Mouse (Mus musculus): Measurements from ENCODE around the gene Oas3. TPM values are rescaled to one million over a fixed set of nuclear protein-coding genes. Genes with fewer than 3 reads are reported as not detected.

Gene Oas3
- polyA plus RNA-seq, 1 experiment from 2014 or later, result 0.18 TPM

- H3K9me3 ChIP-seq (ENCODE audit: control insufficient read depth, low read length), result no peaks in the 10 kb centered on the region
- H3K4me2 ChIP-seq (ENCODE audit: low read depth, low read length), result no peak overlapping the region
- ATAC-seq, result no peak
- H3K4me3 ChIP-seq (ENCODE audit: low read length), result no peak overlapping the region
- no peak overlapping the region for H3K9ac ChIP-seq (ENCODE audit: low read depth, low read length)
- WGBS, result 92% methylated on average over 3 of the region's 3 CpGs
- H3K27ac ChIP-seq (ENCODE audit: low read length), result no peak overlapping the region
- H3K4me1 ChIP-seq (ENCODE audit: control insufficient read depth, insufficient read depth, low read length), result no peaks in the 10 kb centered on the region
- H3K36me3 ChIP-seq (ENCODE audit: control insufficient read depth, insufficient read depth, low read length), result no peaks in the 10 kb centered on the region
- H3K27me3 ChIP-seq (replicated peaks; ENCODE audit: control insufficient read depth, insufficient read depth, low read length), result no peaks in the 10 kb centered on the region
Observed at GRCm38 (mm10) chr5:120733696-120734095, 43.8 kb downstream of the Oas3 start.

- H3K4me1 ChIP-seq (ENCODE audit: control insufficient read depth, insufficient read depth, low read length), result no peaks in the 10 kb centered on the region
- no peaks in the 10 kb centered on the region for H3K9me3 ChIP-seq (ENCODE audit: control insufficient read depth, low read length)
- WGBS, result 63% methylated on average over 1 of the region's 1 CpGs
- H3K9ac ChIP-seq (ENCODE audit: low read depth, low read length), result no peak overlapping the region
- no peaks in the 10 kb centered on the region for H3K27me3 ChIP-seq (replicated peaks; ENCODE audit: control insufficient read depth, insufficient read depth, low read length)
- no peak overlapping the region for H3K4me2 ChIP-seq (ENCODE audit: low read depth, low read length)
- no peak for ATAC-seq
- no peak overlapping the region for H3K4me3 ChIP-seq (ENCODE audit: low read length)
- no peak overlapping the region for H3K27ac ChIP-seq (ENCODE audit: low read length)
- H3K36me3 ChIP-seq (ENCODE audit: control insufficient read depth, insufficient read depth, low read length), result no peaks in the 10 kb centered on the region
Observed at GRCm38 (mm10) chr5:120732740-120733139, 44.7 kb downstream of the Oas3 start.

- 76% methylated on average over 10 of the region's 10 CpGs for WGBS
- Histone ChIP-seq H3K9ac (ENCODE audit: low read depth, low read length) (no peak overlapping the region), H3K27me3 (replicated peaks; ENCODE audit: control insufficient read depth, insufficient read depth, low read length) (no peaks in the 10 kb centered on the region), H3K9me3 (ENCODE audit: control insufficient read depth, low read length) (no peaks in the 10 kb centered on the region), H3K27ac (ENCODE audit: low read length) (no peak overlapping the region), H3K36me3 (ENCODE audit: control insufficient read depth, insufficient read depth, low read length) (no peaks in the 10 kb centered on the region), H3K4me2 (ENCODE audit: low read depth, low read length) (no peak overlapping the region), H3K4me3 (ENCODE audit: low read length) (no peak overlapping the region), H3K4me1 (ENCODE audit: control insufficient read depth, insufficient read depth, low read length) (no peaks in the 10 kb centered on the region)
- no peak for ATAC-seq
Observed at GRCm38 (mm10) chr5:120729319-120729718, 48.1 kb downstream of the Oas3 start.

- no peak overlapping the region for H3K27ac ChIP-seq (ENCODE audit: low read length)
- no peak overlapping the region for H3K4me2 ChIP-seq (ENCODE audit: low read depth, low read length)
- no peaks in the 10 kb centered on the region for H3K27me3 ChIP-seq (replicated peaks; ENCODE audit: control insufficient read depth, insufficient read depth, low read length)
- no peaks in the 10 kb centered on the region for H3K4me1 ChIP-seq (ENCODE audit: control insufficient read depth, insufficient read depth, low read length)
- no peaks in the 10 kb centered on the region for H3K9me3 ChIP-seq (ENCODE audit: control insufficient read depth, low read length)
- ATAC-seq, result no peak
- WGBS, result 63% methylated on average over 12 of the region's 12 CpGs
- no peak overlapping the region for H3K9ac ChIP-seq (ENCODE audit: low read depth, low read length)
- H3K4me3 ChIP-seq (ENCODE audit: low read length), result no peak overlapping the region
- no peaks in the 10 kb centered on the region for H3K36me3 ChIP-seq (ENCODE audit: control insufficient read depth, insufficient read depth, low read length)
Observed at GRCm38 (mm10) chr5:120725811-120726455, 51.5 kb downstream of the Oas3 start.

GRCm38 (mm10) chr5:120721005-120721404 is 56.5 kb downstream of the Oas3 start:
- Histone ChIP-seq H3K4me2 (ENCODE audit: low read depth, low read length) (no peak overlapping the region), H3K27ac (ENCODE audit: low read length) (no peak overlapping the region), H3K4me3 (ENCODE audit: low read length) (no peak overlapping the region), H3K9ac (ENCODE audit: low read depth, low read length) (no peak overlapping the region), H3K9me3 (ENCODE audit: control insufficient read depth, low read length) (no peaks in the 10 kb centered on the region), H3K27me3 (replicated peaks; ENCODE audit: control insufficient read depth, insufficient read depth, low read length) (no peaks in the 10 kb centered on the region), H3K36me3 (ENCODE audit: control insufficient read depth, insufficient read depth, low read length) (no peaks in the 10 kb centered on the region), H3K4me1 (ENCODE audit: control insufficient read depth, insufficient read depth, low read length) (no peaks in the 10 kb centered on the region)
- WGBS, result 64% methylated on average over 7 of the region's 7 CpGs
- ATAC-seq, result no peak

DNA sequence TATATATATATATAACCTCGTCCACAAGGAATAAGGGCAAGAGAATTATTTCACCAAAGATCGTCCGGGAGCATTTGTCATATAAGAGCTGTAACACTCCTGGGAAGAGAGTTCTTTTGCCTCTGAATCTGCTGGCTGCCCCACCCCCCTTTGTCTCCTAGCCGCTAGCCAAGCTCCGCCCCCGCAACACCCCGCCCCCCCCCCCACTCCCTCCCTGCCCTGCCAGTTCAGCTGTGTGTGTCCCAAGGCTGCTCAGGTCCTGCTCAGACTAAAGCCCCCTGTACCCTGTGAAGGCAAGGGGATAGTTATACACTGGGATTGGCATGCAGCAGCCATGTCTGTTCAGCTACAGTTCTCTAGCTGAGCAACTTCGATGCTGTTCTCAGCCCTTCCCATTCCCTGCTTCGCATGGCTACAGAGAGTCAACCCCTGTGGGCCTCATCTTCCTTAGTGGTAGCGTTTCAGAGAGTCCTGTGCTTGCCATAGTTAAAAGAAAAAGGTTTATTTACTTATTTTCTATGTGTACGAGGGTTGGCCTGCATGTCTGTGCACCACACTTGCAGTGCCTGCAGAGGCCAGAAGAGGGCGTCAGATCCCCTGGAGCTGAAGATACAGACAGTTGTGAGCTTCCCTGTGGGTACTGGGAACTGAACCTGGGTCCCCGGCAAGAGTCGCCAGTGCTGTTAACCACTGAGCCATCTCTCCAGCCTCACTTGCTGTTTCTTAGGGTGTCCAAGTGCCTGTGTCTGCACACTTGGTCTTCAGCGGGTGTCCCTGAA is 58.7 kb downstream of the Oas3 start:
- Histone ChIP-seq H3K9ac (ENCODE audit: low read depth, low read length) (no peak overlapping the region), H3K36me3 (ENCODE audit: control insufficient read depth, insufficient read depth, low read length) (no peaks in the 10 kb centered on the region), H3K4me1 (ENCODE audit: control insufficient read depth, insufficient read depth, low read length) (no peaks in the 10 kb centered on the region), H3K4me3 (ENCODE audit: low read length) (no peak overlapping the region), H3K27ac (ENCODE audit: low read length) (no peak overlapping the region), H3K9me3 (ENCODE audit: control insufficient read depth, low read length) (no peaks in the 10 kb centered on the region), H3K27me3 (replicated peaks; ENCODE audit: control insufficient read depth, insufficient read depth, low read length) (peaks cover 1% of the 10 kb centered on the region; the same call in 1 of the 2 replicates), H3K4me2 (ENCODE audit: low read depth, low read length) (no peak overlapping the region)
- ATAC-seq, result no peak
- WGBS, result 52% methylated on average over 14 of the region's 15 CpGs

- peaks cover 16% of the 10 kb centered on the region for H3K27me3 ChIP-seq (replicated peaks; ENCODE audit: control insufficient read depth, insufficient read depth, low read length)
- no peak overlapping the region for H3K27ac ChIP-seq (ENCODE audit: low read length)
- no peak for ATAC-seq
- no peak overlapping the region for H3K4me2 ChIP-seq (ENCODE audit: low read depth, low read length)
- no peak overlapping the region for H3K4me3 ChIP-seq (ENCODE audit: low read length)
- H3K36me3 ChIP-seq (ENCODE audit: control insufficient read depth, insufficient read depth, low read length), result no peaks in the 10 kb centered on the region
- 69% methylated on average over 10 of the region's 10 CpGs for WGBS
- no peaks in the 10 kb centered on the region for H3K9me3 ChIP-seq (ENCODE audit: control insufficient read depth, low read length)
- H3K4me1 ChIP-seq (ENCODE audit: control insufficient read depth, insufficient read depth, low read length), result no peaks in the 10 kb centered on the region
- no peak overlapping the region for H3K9ac ChIP-seq (ENCODE audit: low read depth, low read length)
Observed at GRCm38 (mm10) chr5:120717136-120717535, 60.3 kb downstream of the Oas3 start.

DNA sequence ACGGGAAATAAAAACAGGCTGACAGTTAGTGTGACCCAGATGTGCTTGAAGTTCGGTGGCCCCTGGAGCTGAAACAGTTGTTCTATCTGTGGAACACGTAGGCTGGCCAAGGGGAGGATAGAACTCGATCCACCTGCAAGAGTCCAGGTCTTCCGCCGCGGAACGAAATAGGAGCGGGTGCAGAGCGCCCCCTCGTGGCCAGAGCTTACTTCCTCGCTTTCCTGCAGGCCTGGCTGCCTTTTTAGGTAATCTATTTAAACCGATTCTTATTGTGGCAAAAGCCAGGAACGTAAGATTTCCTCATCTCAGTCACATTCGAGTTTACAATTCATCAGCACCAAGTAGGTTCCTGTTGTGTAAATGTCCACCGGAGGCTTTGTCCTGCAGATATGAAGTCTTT is 63.1 kb downstream of the Oas3 start:
- H3K4me1 ChIP-seq (ENCODE audit: control insufficient read depth, insufficient read depth, low read length), result peaks cover 9% of the 10 kb centered on the region
- no peaks in the 10 kb centered on the region for H3K9me3 ChIP-seq (ENCODE audit: control insufficient read depth, low read length)
- no peak overlapping the region for H3K4me2 ChIP-seq (ENCODE audit: low read depth, low read length)
- peak; percentile 12; the same call in 1 of the 2 replicates for ATAC-seq
- no peak overlapping the region for H3K4me3 ChIP-seq (ENCODE audit: low read length)
- H3K27me3 ChIP-seq (replicated peaks; ENCODE audit: control insufficient read depth, insufficient read depth, low read length), result peaks cover 45% of the 10 kb centered on the region
- H3K36me3 ChIP-seq (ENCODE audit: control insufficient read depth, insufficient read depth, low read length), result no peaks in the 10 kb centered on the region
- no peak overlapping the region for H3K9ac ChIP-seq (ENCODE audit: low read depth, low read length)
- no peak overlapping the region for H3K27ac ChIP-seq (ENCODE audit: low read length)
- WGBS, result 3% methylated on average over 16 of the region's 16 CpGs

- Histone ChIP-seq H3K9ac (ENCODE audit: low read depth, low read length) (no peak overlapping the region), H3K27me3 (replicated peaks; ENCODE audit: control insufficient read depth, insufficient read depth, low read length) (peaks cover 51% of the 10 kb centered on the region), H3K4me3 (ENCODE audit: low read length) (no peak overlapping the region), H3K36me3 (ENCODE audit: control insufficient read depth, insufficient read depth, low read length) (no peaks in the 10 kb centered on the region), H3K4me1 (ENCODE audit: control insufficient read depth, insufficient read depth, low read length) (peaks cover 9% of the 10 kb centered on the region), H3K9me3 (ENCODE audit: control insufficient read depth, low read length) (no peaks in the 10 kb centered on the region), H3K4me2 (ENCODE audit: low read depth, low read length) (no peak overlapping the region), H3K27ac (ENCODE audit: low read length) (no peak overlapping the region)
- WGBS, result 72% methylated on average over 8 of the region's 8 CpGs
- ATAC-seq, result no peak
Observed at GRCm38 (mm10) chr5:120712721-120713120, 64.7 kb downstream of the Oas3 start.
